Mouse (Mus musculus): ENCODE data around the gene Plekho2.

DNA sequence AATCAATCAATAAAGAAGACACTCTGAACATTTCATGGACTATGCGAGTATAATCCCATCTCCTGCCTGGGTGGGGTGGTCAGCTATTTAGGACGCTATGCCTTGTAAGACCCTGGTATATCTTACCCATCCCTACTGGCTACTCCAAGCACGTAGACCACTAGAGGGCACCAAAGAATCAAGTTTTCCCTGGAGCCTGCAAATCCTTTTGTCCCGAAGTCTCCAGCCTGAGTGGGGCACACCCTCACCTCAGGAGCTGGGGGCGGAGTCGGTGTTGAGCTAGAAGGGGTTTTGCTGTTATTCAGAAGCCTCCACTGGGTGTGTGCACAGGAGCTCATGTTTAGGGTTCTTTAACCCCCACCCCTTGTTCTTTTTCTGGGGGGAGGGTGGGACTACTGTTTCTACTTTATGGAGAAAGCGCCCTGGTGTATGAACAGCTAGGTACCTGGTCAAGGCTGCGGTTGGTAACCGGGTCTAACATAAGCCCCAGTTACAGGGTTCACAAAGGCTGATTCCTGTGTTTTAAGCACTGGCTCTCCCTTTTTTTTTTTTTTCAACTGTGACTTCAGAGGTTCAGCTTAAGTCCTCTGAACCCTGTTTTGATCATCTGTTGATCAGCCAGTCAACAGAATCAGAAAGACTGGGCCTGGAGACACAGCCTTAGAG is 25.8 kb upstream of the Plekho2 start:
- peak; percentile 49 for TF ChIP-seq CTCF (IDR thresholded peaks at IDR 0.05; ENCODE audit: insufficient read depth, low read length)
- no peak for TF ChIP-seq POLR2A (IDR thresholded peaks at IDR 0.05; ENCODE audit: borderline replicate concordance, extremely low read depth, low read depth, low read length)

Data from lung, adult 2 months (tissue).